Mouse (Mus musculus) olfactory bulb, adult 2 months (tissue): ENCODE data around the gene Itga6.

Experiments used
- CTCF ChIP-seq: fragments of 200-500 bp; IDR thresholded peaks from 2 replicates; pipeline ENCODE4 v1.5.1; 2012; ENCODE audit warnings: low read depth, mild to moderate bottlenecking, low read length, moderate library complexity; ENCODE audit not compliant: insufficient read depth
- POLR2A ChIP-seq: fragments of 200-500 bp; IDR thresholded peaks from 2 replicates; pipeline ENCODE4 v1.6.1; 2012; ENCODE audit warnings: mild to moderate bottlenecking, low read depth, low read length, moderate library complexity; ENCODE audit not compliant: insufficient read depth

- no peak for TF ChIP-seq POLR2A
- TF ChIP-seq CTCF = no peak
Observed at GRCm38 (mm10) chr2:71905154-71905553, 159.7 kb downstream of the Itga6 start.
